Mouse (Mus musculus): Measurements from ENCODE around the gene Eepd1. TPM values are rescaled to one million over a fixed set of nuclear protein-coding genes. Genes with fewer than 3 reads are reported as not detected.

The Eepd1 gene
- polyA plus RNA-seq, 1 experiment = 2.7 TPM

- no peak for DNase-seq (ENCODE audit: low read depth in 1 of 2, low spot score in 2 of 2)
- no peak overlapping the region for H3K4me3 ChIP-seq (ENCODE audit: extremely low read depth, insufficient read depth, insufficient read length)
- TF ChIP-seq CTCF (IDR thresholded peaks at IDR 0.05; ENCODE audit: extremely low read depth, insufficient read depth, insufficient read length, insufficient replicate concordance) = no peak
- TF ChIP-seq POLR2A (IDR thresholded peaks at IDR 0.05; ENCODE audit: low read depth, low read length) = no peak
- no peaks in the 10 kb centered on the region for H3K36me3 ChIP-seq (ENCODE audit: control insufficient read depth, insufficient read depth, low read length)
- H3K27ac ChIP-seq (ENCODE audit: insufficient read depth, low read length) = no peak overlapping the region
- no peaks in the 10 kb centered on the region for H3K4me1 ChIP-seq (ENCODE audit: control insufficient read depth, insufficient read depth, insufficient read length)
- no peaks in the 10 kb centered on the region for H3K27me3 ChIP-seq (ENCODE audit: control insufficient read depth, insufficient read depth, low read length)
- 88% methylated on average over 2 of the region's 2 CpGs for WGBS
These were observed 26.3 kb upstream of the Eepd1 start for GRCm38 (mm10) chr9:25455027-25455426.

- no peak for DNase-seq (ENCODE audit: low read depth in 1 of 2, low spot score in 2 of 2)
- no peaks in the 10 kb centered on the region for H3K27me3 ChIP-seq (ENCODE audit: control insufficient read depth, insufficient read depth, low read length)
- 77% methylated on average over 10 of the region's 10 CpGs for WGBS
- no peak overlapping the region for H3K4me3 ChIP-seq (ENCODE audit: extremely low read depth, insufficient read depth, insufficient read length)
- H3K4me1 ChIP-seq (ENCODE audit: control insufficient read depth, insufficient read depth, insufficient read length) = no peaks in the 10 kb centered on the region
- no peak for TF ChIP-seq CTCF (IDR thresholded peaks at IDR 0.05; ENCODE audit: extremely low read depth, insufficient read depth, insufficient read length, insufficient replicate concordance)
- TF ChIP-seq POLR2A (IDR thresholded peaks at IDR 0.05; ENCODE audit: low read depth, low read length) = no peak
- H3K36me3 ChIP-seq (ENCODE audit: control insufficient read depth, insufficient read depth, low read length) = no peaks in the 10 kb centered on the region
- no peak overlapping the region for H3K27ac ChIP-seq (ENCODE audit: insufficient read depth, low read length)
These were observed 20.4 kb upstream of the Eepd1 start for GRCm38 (mm10) chr9:25460835-25461555.

DNA sequence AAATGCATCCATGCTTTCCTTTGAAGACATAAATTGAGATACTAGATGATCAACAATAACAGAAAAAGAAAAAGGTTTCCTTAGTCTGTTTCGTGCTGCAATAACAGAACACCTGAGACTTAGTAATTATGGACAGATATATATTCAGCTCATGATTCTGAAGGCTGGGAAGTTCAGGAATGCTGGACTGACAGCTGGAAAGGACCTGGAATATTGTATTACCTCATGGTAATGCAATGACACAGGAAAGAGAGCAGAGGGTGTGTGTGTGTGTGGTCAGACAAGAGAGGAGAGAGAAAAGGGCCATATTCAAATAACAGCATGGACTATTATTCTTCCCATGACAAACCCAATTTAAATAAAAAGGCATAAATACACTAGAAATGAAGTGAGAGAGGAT lies 17.0 kb upstream of the Eepd1 start:
- H3K4me1 ChIP-seq (ENCODE audit: control insufficient read depth, insufficient read depth, insufficient read length) = no peaks in the 10 kb centered on the region
- H3K4me3 ChIP-seq (ENCODE audit: extremely low read depth, insufficient read depth, insufficient read length) = no peak overlapping the region
- no peaks in the 10 kb centered on the region for H3K36me3 ChIP-seq (ENCODE audit: control insufficient read depth, insufficient read depth, low read length)
- TF ChIP-seq POLR2A (IDR thresholded peaks at IDR 0.05; ENCODE audit: low read depth, low read length) (no peak), CTCF (IDR thresholded peaks at IDR 0.05; ENCODE audit: extremely low read depth, insufficient read depth, insufficient read length, insufficient replicate concordance) (no peak)
- 88% methylated on average over 1 of the region's 1 CpGs for WGBS
- H3K27me3 ChIP-seq (ENCODE audit: control insufficient read depth, insufficient read depth, low read length) = no peaks in the 10 kb centered on the region
- DNase-seq (ENCODE audit: low read depth in 1 of 2, low spot score in 2 of 2) = no peak
- no peak overlapping the region for H3K27ac ChIP-seq (ENCODE audit: insufficient read depth, low read length)

DNA sequence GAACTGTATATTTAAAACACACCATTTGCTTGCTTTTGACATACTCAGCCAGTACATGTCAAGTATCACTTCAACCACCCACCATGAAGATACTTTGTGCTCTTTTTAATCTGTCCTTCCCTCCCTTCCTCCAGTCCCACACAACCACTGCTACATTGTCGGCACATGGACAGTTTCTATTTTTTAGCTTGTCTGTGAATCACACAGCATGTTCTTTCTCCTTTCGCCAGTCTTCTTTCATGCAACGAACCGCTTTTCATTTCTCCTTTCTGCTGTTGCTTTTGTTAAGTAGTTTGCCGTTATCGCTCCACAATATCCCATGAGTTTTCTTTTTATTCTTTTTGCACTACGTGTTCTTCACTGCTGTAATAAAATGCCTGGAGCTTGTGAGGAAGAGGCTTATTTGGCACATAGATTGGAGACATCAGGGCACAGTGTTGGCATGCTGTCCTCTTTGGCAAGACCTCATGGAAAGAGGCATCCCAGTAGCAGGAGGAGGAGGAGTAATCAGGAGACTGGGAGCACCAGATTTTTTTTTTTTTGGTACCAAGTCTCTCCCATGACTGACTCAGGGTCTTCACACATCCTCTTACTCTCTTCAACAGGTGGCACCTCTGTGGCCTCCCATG lies 1.8 kb upstream of the Eepd1 start:
- Histone ChIP-seq H3K27ac (ENCODE audit: insufficient read depth, low read length) (no peak overlapping the region), H3K4me3 (ENCODE audit: extremely low read depth, insufficient read depth, insufficient read length) (no peak overlapping the region), H3K27me3 (ENCODE audit: control insufficient read depth, insufficient read depth, low read length) (no peaks in the 10 kb centered on the region), H3K4me1 (ENCODE audit: control insufficient read depth, insufficient read depth, insufficient read length) (no peaks in the 10 kb centered on the region; the same call in 1 of the 2 replicates), H3K36me3 (ENCODE audit: control insufficient read depth, insufficient read depth, low read length) (no peaks in the 10 kb centered on the region)
- TF ChIP-seq CTCF (IDR thresholded peaks at IDR 0.05; ENCODE audit: extremely low read depth, insufficient read depth, insufficient read length, insufficient replicate concordance) (no peak), POLR2A (IDR thresholded peaks at IDR 0.05; ENCODE audit: low read depth, low read length) (no peak)
- DNase-seq (ENCODE audit: low read depth in 1 of 2, low spot score in 2 of 2) = no peak
- 94% methylated on average over 7 of the region's 7 CpGs for WGBS

DNA sequence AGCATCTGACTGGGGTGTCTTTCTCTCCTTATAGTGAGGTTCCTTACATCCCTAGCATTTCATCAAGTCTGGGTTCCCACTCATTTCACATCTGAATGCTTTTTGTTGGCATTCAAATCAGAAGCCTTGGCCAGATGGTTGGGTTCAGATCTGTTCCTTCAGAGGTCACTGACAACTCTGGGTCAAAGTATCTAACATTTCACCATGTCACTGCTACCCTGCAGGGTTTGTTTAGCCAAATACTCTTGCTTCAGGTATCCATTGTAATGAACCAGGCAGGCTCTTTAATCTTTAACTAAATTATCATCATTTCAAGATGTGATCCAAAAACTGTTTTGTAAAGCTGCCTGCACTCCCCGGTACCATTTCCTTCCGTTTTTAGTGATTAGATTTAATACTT lies 671 bp upstream of the Eepd1 start:
- Histone ChIP-seq H3K27me3 (ENCODE audit: control insufficient read depth, insufficient read depth, low read length) (no peaks in the 10 kb centered on the region), H3K4me1 (ENCODE audit: control insufficient read depth, insufficient read depth, insufficient read length) (no peaks in the 10 kb centered on the region; the same call in 1 of the 2 replicates), H3K36me3 (ENCODE audit: control insufficient read depth, insufficient read depth, low read length) (no peaks in the 10 kb centered on the region), H3K27ac (ENCODE audit: insufficient read depth, low read length) (no peak overlapping the region), H3K4me3 (ENCODE audit: extremely low read depth, insufficient read depth, insufficient read length) (no peak overlapping the region)
- DNase-seq (ENCODE audit: low read depth in 1 of 2, low spot score in 2 of 2) = no peak
- no peak for TF ChIP-seq POLR2A (IDR thresholded peaks at IDR 0.05; ENCODE audit: low read depth, low read length)
- TF ChIP-seq CTCF (IDR thresholded peaks at IDR 0.05; ENCODE audit: extremely low read depth, insufficient read depth, insufficient read length, insufficient replicate concordance) = no peak
- 56% methylated on average over 2 of the region's 2 CpGs for WGBS

DNA sequence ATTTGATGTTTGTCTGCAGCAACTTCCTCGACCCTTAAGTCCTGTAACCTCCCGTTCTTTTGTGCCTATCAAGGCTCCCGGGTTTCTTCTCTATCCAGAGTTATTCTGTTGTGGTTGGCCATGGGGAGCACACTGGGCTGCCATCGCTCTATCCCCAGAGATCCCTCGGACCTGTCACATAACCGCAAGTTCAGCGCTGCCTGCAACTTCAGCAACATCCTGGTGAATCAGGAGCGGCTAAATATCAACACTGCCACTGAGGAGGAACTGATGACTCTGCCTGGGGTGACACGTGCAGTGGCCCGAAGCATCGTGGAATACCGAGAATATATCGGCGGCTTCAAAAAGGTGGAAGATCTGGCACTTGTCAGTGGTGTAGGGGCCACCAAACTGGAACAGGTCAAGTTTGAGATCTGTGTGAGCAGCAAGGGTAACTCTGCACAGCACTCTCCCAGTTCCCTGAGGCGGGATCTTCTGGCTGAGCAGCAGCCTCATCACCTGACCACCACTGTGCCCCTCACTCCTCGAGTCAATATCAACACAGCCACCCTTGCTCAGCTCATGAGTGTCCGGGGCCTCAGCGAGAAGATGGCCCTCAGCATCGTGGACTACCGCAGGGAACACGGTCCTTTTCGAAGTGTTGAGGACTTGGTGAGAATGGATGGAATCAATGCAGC lies 1.1 kb downstream of the Eepd1 start:
- TF ChIP-seq POLR2A (IDR thresholded peaks at IDR 0.05; ENCODE audit: low read depth, low read length) (no peak), CTCF (IDR thresholded peaks at IDR 0.05; ENCODE audit: extremely low read depth, insufficient read depth, insufficient read length, insufficient replicate concordance) (no peak)
- WGBS = 38% methylated on average over 22 of the region's 22 CpGs

More for the DNA sequence above, 1.1 kb downstream of the Eepd1 start:
- H3K27ac ChIP-seq (ENCODE audit: insufficient read depth, low read length) = no peak overlapping the region
- H3K27me3 ChIP-seq (ENCODE audit: control insufficient read depth, insufficient read depth, low read length) = no peaks in the 10 kb centered on the region
- no peak for DNase-seq (ENCODE audit: low read depth in 1 of 2, low spot score in 2 of 2)
- no peaks in the 10 kb centered on the region; the same call in 1 of the 2 replicates for H3K4me1 ChIP-seq (ENCODE audit: control insufficient read depth, insufficient read depth, insufficient read length)
- peak overlapping the region; percentile 42; the same call in 1 of the 2 replicates for H3K4me3 ChIP-seq (ENCODE audit: extremely low read depth, insufficient read depth, insufficient read length)
- no peaks in the 10 kb centered on the region for H3K36me3 ChIP-seq (ENCODE audit: control insufficient read depth, insufficient read depth, low read length)

Data from spleen, adult 2 months (tissue).